Mouse (Mus musculus) megakaryocyte, embryonic 14.5 days (primary cell): ENCODE data around the gene 2510039O18Rik.

ENCODE experiments used
- FLI1 ChIP-seq: IDR thresholded peaks from 2 replicates; pipeline ENCODE4 v1.6.1; 2012; ENCODE audit warnings: low read length, inconsistent platforms, mixed read lengths
- GATA1 ChIP-seq: IDR thresholded peaks from 3 replicates; pipeline ENCODE4 v1.6.1; 2012; ENCODE audit warnings: mixed read lengths, low read length, inconsistent platforms, borderline replicate concordance

DNA sequence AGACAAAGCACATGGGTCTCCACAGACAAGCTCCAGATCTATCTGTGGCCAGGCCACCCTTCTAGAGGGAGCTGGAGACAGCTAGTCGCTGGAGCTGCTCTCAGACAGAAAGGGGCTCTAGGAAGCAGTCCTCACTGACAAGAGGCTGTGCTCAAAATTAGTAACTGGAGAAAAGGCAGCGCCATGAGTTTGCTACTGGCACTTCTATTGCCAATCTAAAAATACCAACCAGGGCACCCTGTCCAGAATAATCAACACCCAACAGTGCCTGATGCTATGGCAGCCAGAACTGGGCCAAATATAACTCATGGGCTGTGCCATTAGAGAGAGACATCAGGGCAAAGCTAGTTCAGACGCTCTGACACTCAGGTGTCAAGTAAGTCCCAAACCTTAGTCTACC lies 43.3 kb upstream of the 2510039O18Rik start:
- TF ChIP-seq GATA1 (no peak), FLI1 (no peak)
